Mouse (Mus musculus): ENCODE measurements around the gene Wnt5b. TPM values are rescaled to one million over a fixed set of nuclear protein-coding genes. Genes with fewer than 3 reads are reported as not detected.

Gene Wnt5b
- polyA plus RNA-seq, 1 experiment from 2014 or later, result 1.8 TPM

DNA sequence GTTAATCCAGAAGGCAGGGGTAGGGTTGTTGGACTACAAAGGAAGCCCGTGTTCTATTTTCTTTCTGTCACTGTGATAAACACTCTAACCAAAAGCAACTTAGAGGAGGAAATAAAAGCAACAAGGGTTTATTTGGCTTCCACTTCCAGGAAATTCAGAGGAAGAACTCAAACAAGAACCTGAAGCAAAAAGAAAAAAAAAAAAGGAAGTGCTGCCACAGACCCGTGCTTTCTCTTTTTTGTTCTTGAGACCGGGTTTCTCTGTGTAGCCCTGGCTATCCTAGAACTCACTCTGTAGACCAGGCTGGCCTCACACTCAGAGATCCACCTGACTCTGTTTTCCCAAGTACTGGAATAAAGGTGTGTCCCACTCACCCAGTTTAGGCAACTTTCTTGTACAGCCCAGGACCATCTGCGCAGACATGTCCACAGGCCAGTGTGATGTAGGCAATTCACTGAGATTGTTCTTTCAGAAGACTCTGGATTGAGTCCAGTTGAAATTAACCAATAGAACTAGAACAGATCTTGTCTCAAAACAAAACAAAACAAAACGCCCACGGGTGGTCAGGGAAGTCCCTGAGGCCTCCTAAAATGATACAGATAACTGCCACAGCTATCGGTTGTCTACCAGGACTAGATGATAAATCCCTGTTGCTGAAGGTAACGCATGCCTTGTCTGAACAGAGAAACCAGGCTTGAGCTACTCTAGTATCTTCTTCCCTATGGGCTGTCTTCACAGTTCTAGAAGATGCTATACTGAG is 142.4 kb downstream of the Wnt5b start:
- peaks cover 10% of the 10 kb centered on the region; the same call in 1 of the 2 replicates for H3K36me3 ChIP-seq (ENCODE audit: control insufficient read depth, insufficient read depth)
- H3K4me2 ChIP-seq (replicated peaks; ENCODE audit: low read depth), result no peak overlapping the region
- no peak overlapping the region for H3K9ac ChIP-seq (ENCODE audit: low read depth, low read length)
- no peak for TF ChIP-seq CTCF (IDR thresholded peaks at IDR 0.05; ENCODE audit: low read depth)
- H3K9me3 ChIP-seq (ENCODE audit: control insufficient read depth), result no peaks in the 10 kb centered on the region
- 76% methylated on average over 8 of the region's 8 CpGs for WGBS
- ATAC-seq, result no peak
- H3K27ac ChIP-seq (ENCODE audit: low read depth, low read length), result no peak overlapping the region
- H3K4me1 ChIP-seq (replicated peaks; ENCODE audit: control insufficient read depth, insufficient read depth, low read length), result no peaks in the 10 kb centered on the region
- H3K4me3 ChIP-seq (ENCODE audit: low read depth, low read length), result no peak overlapping the region
- H3K27me3 ChIP-seq (replicated peaks; ENCODE audit: control insufficient read depth, insufficient read depth, low read length), result no peaks in the 10 kb centered on the region

DNA sequence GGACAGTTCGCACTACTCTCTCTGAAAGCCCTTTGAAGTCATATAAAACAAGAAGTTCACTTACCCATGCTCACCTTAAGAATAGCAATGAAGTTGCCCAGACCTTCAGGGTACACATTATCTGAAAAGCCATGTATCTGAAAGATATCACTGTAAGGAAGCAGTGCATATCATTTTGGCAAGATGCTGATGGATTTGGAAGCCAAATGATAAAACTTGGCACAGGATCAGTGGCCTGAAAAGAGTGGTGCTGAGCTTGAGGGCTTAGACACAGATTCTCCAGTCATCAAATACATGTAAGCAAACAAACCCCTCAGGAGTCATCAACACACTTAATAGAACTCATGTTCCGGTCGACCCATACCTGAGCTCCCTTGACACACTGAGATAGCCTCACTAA is 143.5 kb downstream of the Wnt5b start:
- no peak for ATAC-seq
- no peak for TF ChIP-seq CTCF (IDR thresholded peaks at IDR 0.05; ENCODE audit: low read depth)
- H3K9ac ChIP-seq (ENCODE audit: low read depth, low read length), result no peak overlapping the region
- no peak overlapping the region for H3K4me2 ChIP-seq (replicated peaks; ENCODE audit: low read depth)
- peaks cover 10% of the 10 kb centered on the region; the same call in 1 of the 2 replicates for H3K36me3 ChIP-seq (ENCODE audit: control insufficient read depth, insufficient read depth)
- no peak overlapping the region for H3K4me3 ChIP-seq (ENCODE audit: low read depth, low read length)
- H3K9me3 ChIP-seq (ENCODE audit: control insufficient read depth), result no peaks in the 10 kb centered on the region
- no peaks in the 10 kb centered on the region for H3K4me1 ChIP-seq (replicated peaks; ENCODE audit: control insufficient read depth, insufficient read depth, low read length)
- WGBS, result 88% methylated on average over 3 of the region's 3 CpGs
- no peaks in the 10 kb centered on the region for H3K27me3 ChIP-seq (replicated peaks; ENCODE audit: control insufficient read depth, insufficient read depth, low read length)
- no peak overlapping the region for H3K27ac ChIP-seq (ENCODE audit: low read depth, low read length)

DNA sequence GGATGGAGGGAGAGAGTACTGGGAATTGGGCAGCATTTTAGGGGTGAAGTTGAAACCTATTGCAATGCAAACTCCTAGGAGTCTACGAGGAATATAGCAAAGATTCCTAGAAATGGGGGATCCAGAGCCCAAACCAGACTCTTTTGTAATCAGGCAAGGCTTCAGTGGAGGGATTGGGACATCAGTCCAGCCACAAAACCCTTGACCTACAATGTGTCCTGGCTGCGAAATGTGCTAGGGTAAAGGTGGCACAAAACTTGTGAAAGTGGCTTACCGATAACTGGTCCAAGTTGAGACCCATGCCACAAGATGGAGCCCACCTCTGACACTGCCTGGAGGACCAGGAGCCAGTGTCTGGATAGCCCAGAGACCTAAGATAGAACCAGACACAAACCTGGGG is 144.8 kb downstream of the Wnt5b start:
- no peak overlapping the region for H3K4me2 ChIP-seq (replicated peaks; ENCODE audit: low read depth)
- no peak overlapping the region for H3K27ac ChIP-seq (ENCODE audit: low read depth, low read length)
- H3K4me3 ChIP-seq (ENCODE audit: low read depth, low read length), result no peak overlapping the region
- TF ChIP-seq CTCF (IDR thresholded peaks at IDR 0.05; ENCODE audit: low read depth), result no peak
- 89% methylated on average over 3 of the region's 3 CpGs for WGBS
- ATAC-seq, result no peak
- H3K9me3 ChIP-seq (ENCODE audit: control insufficient read depth), result no peaks in the 10 kb centered on the region
- H3K36me3 ChIP-seq (ENCODE audit: control insufficient read depth, insufficient read depth), result peaks cover 10% of the 10 kb centered on the region; the same call in 1 of the 2 replicates
- no peaks in the 10 kb centered on the region for H3K4me1 ChIP-seq (replicated peaks; ENCODE audit: control insufficient read depth, insufficient read depth, low read length)
- no peak overlapping the region for H3K9ac ChIP-seq (ENCODE audit: low read depth, low read length)
- no peaks in the 10 kb centered on the region for H3K27me3 ChIP-seq (replicated peaks; ENCODE audit: control insufficient read depth, insufficient read depth, low read length)

DNA sequence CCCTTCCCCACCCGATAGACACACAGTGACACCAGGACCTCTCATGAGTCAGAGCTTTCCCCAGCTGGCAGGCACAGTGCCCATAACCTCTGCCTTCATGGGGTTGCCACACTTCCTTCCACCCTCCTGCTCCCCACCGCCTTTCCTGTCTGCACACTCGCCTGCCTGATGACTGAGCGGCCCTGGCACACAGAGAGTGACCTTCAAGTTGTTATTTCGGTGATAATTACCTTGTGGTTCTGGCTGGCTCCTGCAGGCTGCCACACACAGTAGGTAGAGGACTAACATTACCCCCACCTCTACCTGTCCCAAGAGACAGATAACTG is 147.9 kb downstream of the Wnt5b start:
- WGBS, result 29% methylated on average over 5 of the region's 5 CpGs
- peak overlapping the region; percentile 74 for H3K27ac ChIP-seq (ENCODE audit: low read depth, low read length)
- 0 out of 2 replicates have a peak, but pooled peaks cover 10% of the 10 kb centered on the region for H3K36me3 ChIP-seq (ENCODE audit: control insufficient read depth, insufficient read depth)
- no peaks in the 10 kb centered on the region for H3K27me3 ChIP-seq (replicated peaks; ENCODE audit: control insufficient read depth, insufficient read depth, low read length)
- H3K4me2 ChIP-seq (replicated peaks; ENCODE audit: low read depth), result no peak overlapping the region
- no peak for TF ChIP-seq CTCF (IDR thresholded peaks at IDR 0.05; ENCODE audit: low read depth)
- H3K9me3 ChIP-seq (ENCODE audit: control insufficient read depth), result no peaks in the 10 kb centered on the region
- no peaks in the 10 kb centered on the region for H3K4me1 ChIP-seq (replicated peaks; ENCODE audit: control insufficient read depth, insufficient read depth, low read length)
- peak; percentile 70 for ATAC-seq
- no peak overlapping the region for H3K4me3 ChIP-seq (ENCODE audit: low read depth, low read length)
- H3K9ac ChIP-seq (ENCODE audit: low read depth, low read length), result no peak overlapping the region

GRCm38 (mm10) chr6:119395421-119396308 is 148.5 kb downstream of the Wnt5b start:
- no peaks in the 10 kb centered on the region for H3K9me3 ChIP-seq (ENCODE audit: control insufficient read depth)
- 0 out of 2 replicates have a peak overlapping the region, but pooled peaks have one; percentile 24 for H3K4me2 ChIP-seq (replicated peaks; ENCODE audit: low read depth)
- H3K4me1 ChIP-seq (replicated peaks; ENCODE audit: control insufficient read depth, insufficient read depth, low read length), result no peaks in the 10 kb centered on the region
- no peak overlapping the region for H3K4me3 ChIP-seq (ENCODE audit: low read depth, low read length)
- H3K36me3 ChIP-seq (ENCODE audit: control insufficient read depth, insufficient read depth), result 0 out of 2 replicates have a peak, but pooled peaks cover 10% of the 10 kb centered on the region
- no peaks in the 10 kb centered on the region for H3K27me3 ChIP-seq (replicated peaks; ENCODE audit: control insufficient read depth, insufficient read depth, low read length)
- no peak for TF ChIP-seq CTCF (IDR thresholded peaks at IDR 0.05; ENCODE audit: low read depth)
- WGBS, result 44% methylated on average over 14 of the region's 14 CpGs
- peak overlapping the region; percentile 74 for H3K27ac ChIP-seq (ENCODE audit: low read depth, low read length)
- ATAC-seq, result peak; percentile 65
- H3K9ac ChIP-seq (ENCODE audit: low read depth, low read length), result no peak overlapping the region

DNA sequence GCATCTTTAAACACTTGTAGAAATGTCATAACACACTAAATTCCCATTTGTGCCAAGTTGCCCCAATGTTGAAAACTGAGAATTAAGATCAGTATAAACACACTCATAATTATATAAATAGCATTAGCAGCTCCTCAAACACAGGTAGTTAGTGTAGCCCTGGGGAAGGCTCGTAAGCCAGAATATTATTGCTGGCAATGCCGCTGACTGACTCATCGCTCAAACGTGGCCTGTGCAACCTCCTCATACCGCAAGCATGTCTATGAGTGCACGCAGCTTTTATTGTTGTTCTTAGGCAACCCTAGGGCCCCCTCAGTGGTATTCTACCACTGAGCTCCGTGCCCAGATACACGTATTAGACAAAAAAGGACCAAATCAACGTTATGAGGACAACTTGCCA is 151.3 kb downstream of the Wnt5b start:
- 38% methylated on average over 9 of the region's 9 CpGs for WGBS
- no peak for TF ChIP-seq CTCF (IDR thresholded peaks at IDR 0.05; ENCODE audit: low read depth)
- Histone ChIP-seq H3K4me2 (replicated peaks; ENCODE audit: low read depth) (no peak overlapping the region), H3K27me3 (replicated peaks; ENCODE audit: control insufficient read depth, insufficient read depth, low read length) (no peaks in the 10 kb centered on the region), H3K9ac (ENCODE audit: low read depth, low read length) (no peak overlapping the region), H3K9me3 (ENCODE audit: control insufficient read depth) (no peaks in the 10 kb centered on the region), H3K36me3 (ENCODE audit: control insufficient read depth, insufficient read depth) (0 out of 2 replicates have a peak, but pooled peaks cover 7% of the 10 kb centered on the region), H3K4me1 (replicated peaks; ENCODE audit: control insufficient read depth, insufficient read depth, low read length) (0 out of 2 replicates have a peak, but pooled peaks cover 3% of the 10 kb centered on the region), H3K4me3 (ENCODE audit: low read depth, low read length) (no peak overlapping the region), H3K27ac (ENCODE audit: low read depth, low read length) (no peak overlapping the region)
- no peak for ATAC-seq

All from intestine, postnatal 0 days (tissue).